ENCODE assay signal across 8 mouse cellular contexts in genomic region chr6:113696582-113697221, GRCm38 (mm10). TPM values are rescaled to one million over a fixed set of nuclear protein-coding genes. Genes with fewer than 3 reads are reported as not detected.
DNase-seq lines count a peak whose midpoint lies in the region; ATAC-seq and TF ChIP-seq lines count a peak whose summit lies in the region.

Tatdn2 (plus strand) TSS chr6:113697050.

- H3ac ChIP-seq in C2C12 (ENCODE audit: control insufficient read depth, insufficient read length, low read depth) (peak within 1 kb of the TSS; percentile 82), myocyte (ENCODE audit: control insufficient read depth, insufficient read length) (peak within 1 kb of the TSS; percentile 100)

- no peaks in the 10 kb centered on the region for H3K9me3 ChIP-seq in erythroblast, embryonic 14.5 days (ENCODE audit: control insufficient read depth, low read length)
- H3K9me3 ChIP-seq in heart, embryonic 11.5 days (replicated peaks; ENCODE audit: control insufficient read depth, low read length) = no peaks in the 10 kb centered on the region
- no peaks in the 10 kb centered on the region for H3K9me3 ChIP-seq in kidney, embryonic 16.5 days (ENCODE audit: low read length)

- H3K4me2 ChIP-seq in heart, embryonic 11.5 days = peak within 1 kb of the TSS; percentile 87
- peak within 1 kb of the TSS; percentile 93 for H3K4me2 ChIP-seq in kidney, embryonic 16.5 days (replicated peaks; ENCODE audit: low read depth, low read length)
- peak within 1 kb of the TSS; percentile 85 for H3K4me2 ChIP-seq in myocyte (ENCODE audit: low read depth)

- H3K4me3 ChIP-seq in C2C12 (ENCODE audit: insufficient read depth, poor library complexity, severe bottlenecking) (peak within 1 kb of the TSS; percentile 85), myocyte (peak within 1 kb of the TSS; percentile 69)
- H3K4me3 ChIP-seq in erythroblast, embryonic 14.5 days (replicated peaks) = peak within 1 kb of the TSS; percentile 73
- peak within 1 kb of the TSS; percentile 85 for H3K4me3 ChIP-seq in heart, embryonic 11.5 days (ENCODE audit: low read depth, low read length)
- H3K4me3 ChIP-seq in kidney, embryonic 16.5 days (ENCODE audit: low read length) = peak within 1 kb of the TSS; percentile 84
- H3K4me3 ChIP-seq in liver, adult 2 months (ENCODE audit: insufficient read depth, low read depth, low read length) = peak within 1 kb of the TSS; percentile 98

- peak within 1 kb of the TSS; percentile 95 for H3K27ac ChIP-seq in heart, embryonic 11.5 days (ENCODE audit: low read depth, low read length)
- H3K27ac ChIP-seq in kidney, embryonic 16.5 days (ENCODE audit: low read length) = peak within 1 kb of the TSS; percentile 89
- H3K27ac ChIP-seq in liver, adult 2 months (replicated peaks; ENCODE audit: insufficient read depth, low read depth, low read length) = peak within 1 kb of the TSS; percentile 90

- WGBS in heart, embryonic 11.5 days (ENCODE audit: insufficient replicate concordance) = under 1% methylated on average over 55 of the region's 58 CpGs
- under 1% methylated on average over 56 of the region's 58 CpGs for WGBS in kidney, embryonic 16.5 days
- 0% methylated on average over 58 of the region's 58 CpGs for WGBS in liver, adult 2 months

- peaks cover 62% of the 10 kb centered on the region for H3K79me3 ChIP-seq in C2C12 (ENCODE audit: low read depth)

- peaks cover 82% of the 10 kb centered on the region for H3K4me1 ChIP-seq in erythroblast, embryonic 14.5 days (ENCODE audit: control insufficient read depth)
- peaks cover 29% of the 10 kb centered on the region for H3K4me1 ChIP-seq in heart, embryonic 11.5 days (ENCODE audit: control insufficient read depth, insufficient read depth, low read length)
- H3K4me1 ChIP-seq in kidney, embryonic 16.5 days (ENCODE audit: insufficient read depth, low read length) = peaks cover 19% of the 10 kb centered on the region
- H3K4me1 ChIP-seq in liver, adult 2 months (ENCODE audit: control insufficient read depth, insufficient read depth, low read length) = peaks cover 10% of the 10 kb centered on the region

- H3K9ac ChIP-seq in heart, embryonic 11.5 days (ENCODE audit: low read depth, low read length) = peak within 1 kb of the TSS; percentile 91
- H3K9ac ChIP-seq in kidney, embryonic 16.5 days (replicated peaks; ENCODE audit: low read length) = peak within 1 kb of the TSS; percentile 84
- H3K9ac ChIP-seq in liver, adult 2 months (ENCODE audit: low read depth, low read length) = peak within 1 kb of the TSS; percentile 94

- TF ChIP-seq POLR2A in brain, embryonic 14.5 days (IDR thresholded peaks at IDR 0.05; ENCODE audit: borderline replicate concordance, extremely low read depth, insufficient read depth, insufficient read length, poor library complexity, severe bottlenecking) = peak; percentile 91
- TF ChIP-seq POLR2A in liver, adult 2 months (IDR thresholded peaks at IDR 0.05; ENCODE audit: extremely low read depth, insufficient read depth, low read length) = peak; percentile 80
- peak; percentile 94 for TF ChIP-seq POLR2A in myocyte (IDR thresholded peaks at IDR 0.05; ENCODE audit: insufficient read length, low read depth)

- ATAC-seq in heart, embryonic 11.5 days (replicated peaks; ENCODE audit: insufficient number of reproducible peaks, low FRiP score, low TSS enrichment) = peak; percentile 96
- ATAC-seq in kidney, embryonic 16.5 days (ENCODE audit: low FRiP score, low TSS enrichment) = peak; percentile 99

- DNase-seq in brain, embryonic 14.5 days (ENCODE audit: low read depth) = peak; percentile 99
- peak; percentile 97 for DNase-seq in liver, adult 2 months (ENCODE audit: extremely low read depth, low read depth, low spot score)
- peak; percentile 99 for DNase-seq in splenic B cell, adult 2 months (ENCODE audit: low read depth, low spot score)

- peaks cover 29% of the 10 kb centered on the region for H3K36me3 ChIP-seq in C2C12 (ENCODE audit: control insufficient read depth, insufficient read depth)
- peaks cover 76% of the 10 kb centered on the region for H3K36me3 ChIP-seq in erythroblast, embryonic 14.5 days (ENCODE audit: control insufficient read depth)
- peaks cover 4% of the 10 kb centered on the region; the same call in 1 of the 2 replicates for H3K36me3 ChIP-seq in heart, embryonic 11.5 days (ENCODE audit: control insufficient read depth, insufficient read depth, low read length)
- peaks cover 3% of the 10 kb centered on the region; the same call in 1 of the 2 replicates for H3K36me3 ChIP-seq in kidney, embryonic 16.5 days (ENCODE audit: insufficient read depth, low read length)
- H3K36me3 ChIP-seq in liver, adult 2 months (ENCODE audit: control insufficient read depth, insufficient read depth, low read length) = peaks cover 26% of the 10 kb centered on the region
- peaks cover 13% of the 10 kb centered on the region for H3K36me3 ChIP-seq in myocyte (ENCODE audit: control insufficient read depth, insufficient read depth)
- peaks cover 6% of the 10 kb centered on the region for H3K36me3 ChIP-seq in splenic B cell, adult 2 months (ENCODE audit: control insufficient read depth, insufficient read depth, low read length, poor library complexity, severe bottlenecking)

- no peak for TF ChIP-seq CTCF in C2C12 (IDR thresholded peaks at IDR 0.05; ENCODE audit: control insufficient read depth, insufficient read depth, insufficient read length)
- no peak for TF ChIP-seq CTCF in brain, embryonic 14.5 days (IDR thresholded peaks at IDR 0.05; ENCODE audit: borderline replicate concordance, extremely low read depth, insufficient read depth, insufficient read length)
- peak; percentile 35; the same call in 1 of the 2 replicates for TF ChIP-seq CTCF in liver, adult 2 months (IDR thresholded peaks at IDR 0.05; ENCODE audit: low read depth, low read length)

- no peaks in the 10 kb centered on the region for H3K27me3 ChIP-seq in C2C12 (ENCODE audit: control insufficient read depth, insufficient read depth, insufficient read length)
- no peaks in the 10 kb centered on the region for H3K27me3 ChIP-seq in erythroblast, embryonic 14.5 days (ENCODE audit: control insufficient read depth)
- no peaks in the 10 kb centered on the region for H3K27me3 ChIP-seq in heart, embryonic 11.5 days (ENCODE audit: control insufficient read depth, insufficient read depth, low read length)
- H3K27me3 ChIP-seq in kidney, embryonic 16.5 days (ENCODE audit: insufficient read depth, low read length) = no peaks in the 10 kb centered on the region
- no peaks in the 10 kb centered on the region for H3K27me3 ChIP-seq in liver, adult 2 months (ENCODE audit: control insufficient read depth, insufficient read depth, low read length)
- H3K27me3 ChIP-seq in myocyte (ENCODE audit: control insufficient read depth, insufficient read depth, insufficient read length) = no peaks in the 10 kb centered on the region
- no peaks in the 10 kb centered on the region for H3K27me3 ChIP-seq in splenic B cell, adult 2 months (ENCODE audit: control insufficient read depth, insufficient read depth, low read length, poor library complexity, severe bottlenecking)

- H3K79me2 ChIP-seq in C2C12 (ENCODE audit: control insufficient read depth, insufficient read depth) (peaks cover 82% of the 10 kb centered on the region), myocyte (ENCODE audit: control insufficient read depth, insufficient read depth) (peaks cover 61% of the 10 kb centered on the region)
- H3K79me2 ChIP-seq in liver, adult 2 months (ENCODE audit: control insufficient read depth, insufficient read depth, low read length) = peaks cover 22% of the 10 kb centered on the region; the same call in 1 of the 2 replicates

TF ChIP-seq in C2C12, 6 proteins besides CTCF, POLR2A, EP300 and RAD21:
- peak; percentile 53 for TF ChIP-seq MAX (IDR thresholded peaks at IDR 0.05)
- TF ChIP-seq MYOG (IDR thresholded peaks at IDR 0.05; ENCODE audit: control insufficient read depth, extremely low read depth, insufficient read length) = no peak
- TF ChIP-seq FOSL1 (IDR thresholded peaks at IDR 0.05; ENCODE audit: insufficient read depth, low read length, poor library complexity, severe bottlenecking) = no peak
- peak; percentile 74 for TF ChIP-seq USF1 (IDR thresholded peaks at IDR 0.05; ENCODE audit: low read depth)

TF ChIP-seq in myocyte, 11 proteins besides CTCF, POLR2A, EP300 and RAD21:
- TF ChIP-seq MYOD1 (IDR thresholded peaks at IDR 0.05; ENCODE audit: control insufficient read depth in 1 of 3, insufficient read length in 2 of 3, low read depth in 2 of 3) (peak in 1 of 3 experiments; percentile 28), POLR2AphosphoS2 (IDR thresholded peaks at IDR 0.05; ENCODE audit: insufficient read length, low read depth) (peak; percentile 91), TCF3 (IDR thresholded peaks at IDR 0.05; ENCODE audit: insufficient read length, low read depth) (no peak), MYOG (IDR thresholded peaks at IDR 0.05; ENCODE audit: control insufficient read depth in 1 of 3, insufficient read depth in 1 of 3, insufficient read length in 2 of 3, low read depth in 2 of 3) (peak in 1 of 3 experiments; percentile 18), USF1 (IDR thresholded peaks at IDR 0.05; ENCODE audit: low read depth) (peak; percentile 72)

RNA-seq across cellular contexts. Expression of gene Tatdn2, which starts in this region (rescaled TPM):
- polyA plus RNA-seq in C2C12 (2012; fragmentation: generic; extraction: Trizol) (41.0 TPM), myocyte (2012; fragmentation: generic; extraction: Trizol) (21.0 TPM)
- polyA plus RNA-seq in brain, embryonic 14.5 days (2012; rRNA removed) = 25.1 and 27.6 TPM in 2 replicates
- 2.5 and 3.3 TPM in 2 replicates for polyA plus RNA-seq in erythroblast, embryonic 14.5 days (2012)
- polyA plus RNA-seq in heart, embryonic 11.5 days (2014; fragmentation: Nextera tagmentation; extraction: Ambion mirVana) = 0.93 and 1.1 TPM in 2 replicates
- polyA plus RNA-seq in kidney, embryonic 16.5 days (2015; fragmentation: Nextera tagmentation; extraction: Ambion mirVana) = 0.72 and 0.95 TPM in 2 replicates
- 15.0 and 19.9 TPM in 2 replicates for total RNA-seq in liver, adult 2 months (2014; rRNA removed)
- polyA plus RNA-seq in liver, adult 2 months (2012; rRNA removed) = 15.6 and 16.7 TPM in 2 replicates

Comparison
In these comparisons a context has a peak if more than half of its experiments do, and no peak if none do; other contexts are left out.
1. Peak in every context shown above with its lines: DNase-seq, ATAC-seq, H3K4me3 ChIP-seq and H3K27ac ChIP-seq.
2. Peak in ATAC-seq, H3K4me3 ChIP-seq, H3K27ac ChIP-seq, H3K9ac ChIP-seq and H3K4me2 ChIP-seq in kidney, embryonic 16.5 days; RNA of the gene not detected or under 1 TPM.